Mouse (Mus musculus) cerebellum, postnatal 10 days (tissue): ENCODE measurements at regions not wholly inside any gene's neighbourhood (a gene's known extent, or its start where the extent isn't known, plus 50 kb on each side); places are given as distances from the start of the nearest gene placed in this dataset.
"Not testable (repeated sequence)": the region's sequence is repeated elsewhere in the genome, so short reads cannot be mapped to it uniquely, and the experiment has no call there.

Source experiments
- DNase-seq, 2 experiments: peaks; one replicate each; pipeline ENCODE4 v3.0.0; 2021; ENCODE audit warnings: mixed read lengths in 2 of 2

GRCm38 (mm10) chr9:82484341-82484740 lies 345.0 kb upstream of the Irak1bp1 start:
- DNase-seq: no peak

DNA sequence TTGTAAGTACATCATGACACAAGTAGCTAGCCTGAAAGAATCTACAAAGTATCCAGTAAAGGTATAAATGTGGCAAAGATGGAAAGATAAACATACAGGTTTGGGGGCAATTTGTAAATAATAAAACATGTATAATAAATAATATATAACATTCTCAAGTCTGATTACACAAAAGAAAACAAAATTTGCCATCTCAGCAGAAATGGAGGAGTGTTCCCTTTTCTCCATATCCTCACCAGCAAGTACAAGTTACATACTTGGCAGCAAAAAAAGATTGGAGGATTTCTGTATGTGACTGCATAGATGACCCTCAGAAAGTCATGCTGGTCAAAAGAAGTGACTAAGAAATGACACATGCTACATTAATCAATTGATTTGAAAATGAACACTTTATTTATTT lies 335.9 kb upstream of the Irak1bp1 start:
- no peak for DNase-seq

GRCm38 (mm10) chr9:82510014-82510413 lies 319.3 kb upstream of the Irak1bp1 start:
- DNase-seq: no peak

GRCm38 (mm10) chr9:82518993-82519392 lies 310.3 kb upstream of the Irak1bp1 start:
- DNase-seq: no peak

DNA sequence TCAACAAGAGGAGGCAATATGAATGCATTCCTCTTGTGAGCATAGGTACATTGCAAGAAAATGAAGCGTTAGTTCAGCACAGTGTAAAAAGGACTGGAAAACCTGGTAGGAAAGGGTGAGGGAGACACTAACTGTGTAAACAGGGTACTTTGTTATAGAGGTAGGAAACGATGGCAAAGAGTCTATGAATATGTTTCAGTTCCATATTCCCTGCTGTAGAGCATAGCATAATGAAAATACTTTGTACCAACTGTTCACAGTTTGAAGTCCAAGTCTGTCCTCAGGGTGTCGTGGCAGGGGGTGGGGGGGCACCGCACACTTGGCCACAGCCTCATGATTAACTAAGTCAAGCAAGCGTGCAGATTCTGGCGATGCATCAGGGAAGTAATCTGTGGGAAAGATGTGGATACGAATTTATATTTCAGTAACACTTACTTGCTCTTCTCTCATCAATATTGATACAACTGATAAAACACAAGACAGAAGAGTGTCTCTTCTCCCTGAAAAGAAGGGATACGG lies 301.4 kb upstream of the Irak1bp1 start:
- DNase-seq: peak; percentile 71 to 87

- DNase-seq: no peak
Measured at GRCm38 (mm10) chr9:82552726-82553125, 276.6 kb upstream of the Irak1bp1 start.

DNA sequence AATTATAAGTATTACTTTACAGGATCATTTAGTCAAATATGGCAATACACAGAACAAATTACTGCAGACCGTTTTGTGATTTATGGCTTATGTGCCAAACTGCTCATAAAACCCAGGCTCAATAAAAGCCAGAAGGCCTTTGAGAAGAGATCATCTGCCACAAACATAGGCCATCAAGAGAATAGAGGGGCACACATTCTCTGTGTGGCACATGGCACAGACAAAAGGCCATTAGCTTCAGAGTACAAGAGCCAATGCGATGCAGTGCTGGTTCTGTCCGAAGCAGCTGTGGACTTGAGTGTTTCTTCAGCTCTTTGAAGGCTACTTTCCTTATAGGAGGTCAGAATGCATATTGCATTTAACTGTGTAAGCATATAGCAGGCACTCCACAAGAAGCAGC lies 276.1 kb upstream of the Irak1bp1 start:
- no peak for DNase-seq

DNA sequence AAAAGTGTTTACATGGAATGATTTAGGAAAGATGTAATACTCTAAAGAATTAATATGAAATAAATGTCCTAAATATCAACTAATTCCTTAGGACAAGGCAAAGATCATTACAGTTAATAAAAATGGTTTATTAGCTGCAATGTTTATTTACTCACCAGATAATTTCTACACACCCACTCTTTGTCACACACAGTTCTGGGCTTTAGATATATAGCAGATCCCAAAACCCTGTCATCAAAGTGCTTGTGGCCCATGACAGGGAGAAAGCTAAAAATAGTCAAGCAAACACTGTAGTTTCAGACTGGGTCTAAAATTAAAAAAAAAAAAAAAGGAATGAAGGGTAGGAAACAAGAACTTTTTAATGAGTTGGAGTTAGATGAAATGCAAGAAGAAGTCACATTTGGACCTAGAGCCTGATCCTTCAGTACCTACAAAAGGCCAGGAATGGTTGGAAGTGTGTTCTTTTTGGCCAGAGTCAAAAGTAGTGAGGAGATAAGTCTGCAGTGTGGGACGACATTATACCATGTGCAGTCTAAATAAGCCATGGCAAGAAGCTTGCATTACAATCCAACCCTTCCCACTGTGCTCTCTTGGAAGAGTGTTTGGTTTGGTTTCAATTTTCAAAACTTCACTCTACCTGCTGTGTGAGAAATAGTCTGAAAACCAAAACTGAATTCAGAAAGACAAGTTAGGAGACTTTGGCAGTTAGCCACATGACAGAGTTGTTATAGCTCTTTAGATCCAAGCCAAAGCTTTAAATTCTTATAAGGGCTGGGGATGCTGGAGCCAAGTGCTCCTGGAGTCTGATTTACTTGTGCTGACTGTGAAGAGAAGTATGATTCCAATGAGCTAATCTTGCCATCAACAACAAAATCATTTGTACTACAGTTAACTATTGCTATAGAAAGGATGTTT lies 266.5 kb upstream of the Irak1bp1 start:
- no peak for DNase-seq

DNA sequence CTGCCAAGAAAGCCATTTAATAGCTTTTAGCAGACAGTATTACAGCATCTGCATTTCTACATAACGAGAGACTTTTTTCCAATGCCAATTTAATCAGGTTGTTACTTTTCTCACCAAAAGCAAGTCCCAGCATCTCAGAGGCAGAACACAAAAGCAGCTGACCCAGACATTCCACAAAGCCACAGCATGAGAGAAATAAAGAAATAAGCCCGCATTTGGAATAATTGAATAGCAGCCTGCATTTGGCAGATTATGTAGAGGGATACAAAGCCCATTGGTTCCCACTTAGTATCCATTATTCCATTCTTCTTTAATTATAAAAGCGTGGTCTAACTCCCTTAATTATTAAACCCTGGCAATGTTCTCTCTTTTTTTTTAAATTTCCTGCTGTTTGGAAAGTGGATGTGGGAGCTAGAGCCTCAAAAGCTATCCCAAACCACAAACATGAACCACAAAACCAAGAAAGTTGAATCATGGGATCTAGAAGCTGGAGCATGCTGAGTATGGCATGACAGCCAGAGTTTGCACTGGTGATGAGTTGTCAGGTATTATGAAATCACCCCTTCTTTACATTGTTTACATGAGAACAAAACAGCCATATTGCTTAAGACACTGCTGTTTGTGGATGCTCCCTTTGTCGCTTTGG lies 247.8 kb upstream of the Irak1bp1 start:
- DNase-seq: no peak

DNA sequence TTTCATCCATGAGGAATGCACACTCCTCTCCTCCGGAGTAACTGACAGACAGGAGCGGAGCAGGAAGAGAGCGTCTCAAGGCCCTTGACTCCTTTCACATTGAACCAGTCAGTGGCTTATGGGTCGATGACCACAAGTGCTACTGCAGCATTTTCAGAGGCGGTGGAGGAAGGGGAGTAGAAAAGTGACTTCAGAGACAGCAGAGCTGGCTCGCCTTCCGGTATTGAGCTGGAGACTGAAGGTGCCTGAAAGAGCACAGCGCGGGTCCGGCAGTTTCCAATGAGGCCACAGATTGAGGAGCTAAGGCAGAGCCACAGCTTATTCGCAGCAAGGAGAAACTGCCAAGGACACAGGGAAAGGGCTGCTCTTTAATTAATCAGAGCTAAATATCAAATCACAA lies 220.2 kb upstream of the Irak1bp1 start:
- peak; percentile 57 to 73 for DNase-seq

GRCm38 (mm10) chr9:82609946-82610345 lies 219.4 kb upstream of the Irak1bp1 start:
- peak; percentile 76 to 79 for DNase-seq

DNA sequence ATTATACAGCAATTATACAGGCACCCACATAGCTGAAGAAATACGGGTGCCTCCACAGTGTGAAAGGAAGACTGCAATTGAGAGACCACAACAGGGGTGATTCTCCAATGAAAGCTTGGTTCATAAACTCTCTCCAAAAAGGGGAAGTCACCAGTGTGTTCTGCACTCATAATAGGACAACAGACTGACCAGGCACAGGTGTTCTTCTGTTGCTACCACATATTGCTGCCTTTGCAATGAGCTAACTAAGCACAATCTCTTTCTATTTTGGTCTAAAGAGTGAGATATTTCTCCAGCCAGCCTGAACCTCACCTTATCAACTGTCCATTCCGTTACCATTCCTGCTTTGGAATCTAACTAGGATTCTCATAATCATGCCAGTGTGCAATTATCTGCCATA lies 216.8 kb upstream of the Irak1bp1 start:
- no peak for DNase-seq

- peak in 1 of 2 experiments; percentile 14 for DNase-seq
Measured at GRCm38 (mm10) chr9:82632411-82632810, 196.9 kb upstream of the Irak1bp1 start.

- no peak for DNase-seq
Measured at GRCm38 (mm10) chr9:82640277-82640676, 189.1 kb upstream of the Irak1bp1 start.

DNA sequence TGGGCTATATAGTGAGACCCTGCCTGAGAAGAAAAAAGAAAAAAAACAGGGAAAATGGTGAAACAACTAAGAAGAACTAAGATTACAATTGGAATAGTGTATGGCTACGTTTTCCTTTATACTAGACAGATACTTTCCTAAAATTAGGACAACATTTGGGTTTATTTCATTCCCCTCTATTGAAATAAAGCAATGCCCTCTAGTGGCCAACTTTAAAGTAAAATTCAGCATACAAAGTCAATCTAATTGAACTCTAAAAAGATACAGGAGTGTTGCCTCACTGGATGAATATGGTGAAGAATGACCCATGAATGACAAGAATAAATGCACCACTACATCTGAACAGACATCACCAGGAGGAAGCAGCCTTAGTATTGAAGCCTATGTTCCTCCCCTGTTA lies 185.4 kb upstream of the Irak1bp1 start:
- peak; percentile 9 to 73 for DNase-seq

DNA sequence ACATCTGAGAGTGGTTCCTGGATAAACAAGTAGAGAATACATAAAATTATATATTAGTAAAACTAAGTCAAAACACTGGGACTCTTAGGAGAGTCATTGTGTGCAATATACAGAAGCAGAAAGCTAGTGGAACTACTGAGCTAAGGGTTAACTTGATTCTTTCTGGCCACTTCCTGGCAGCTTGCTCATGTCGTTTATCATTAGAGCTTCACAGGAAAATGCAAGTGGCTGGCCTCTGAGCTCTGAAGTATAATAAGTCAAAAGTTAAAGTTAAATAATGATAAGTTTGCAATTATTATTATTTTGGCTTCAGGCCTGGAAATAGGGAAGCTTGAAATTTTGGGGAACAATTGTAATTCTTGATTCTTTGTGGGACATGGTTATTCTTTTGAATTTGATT lies 173.8 kb upstream of the Irak1bp1 start:
- not testable (repeated sequence) for DNase-seq

- DNase-seq: no peak
Measured at GRCm38 (mm10) chr9:82682196-82682595, 147.1 kb upstream of the Irak1bp1 start.

DNA sequence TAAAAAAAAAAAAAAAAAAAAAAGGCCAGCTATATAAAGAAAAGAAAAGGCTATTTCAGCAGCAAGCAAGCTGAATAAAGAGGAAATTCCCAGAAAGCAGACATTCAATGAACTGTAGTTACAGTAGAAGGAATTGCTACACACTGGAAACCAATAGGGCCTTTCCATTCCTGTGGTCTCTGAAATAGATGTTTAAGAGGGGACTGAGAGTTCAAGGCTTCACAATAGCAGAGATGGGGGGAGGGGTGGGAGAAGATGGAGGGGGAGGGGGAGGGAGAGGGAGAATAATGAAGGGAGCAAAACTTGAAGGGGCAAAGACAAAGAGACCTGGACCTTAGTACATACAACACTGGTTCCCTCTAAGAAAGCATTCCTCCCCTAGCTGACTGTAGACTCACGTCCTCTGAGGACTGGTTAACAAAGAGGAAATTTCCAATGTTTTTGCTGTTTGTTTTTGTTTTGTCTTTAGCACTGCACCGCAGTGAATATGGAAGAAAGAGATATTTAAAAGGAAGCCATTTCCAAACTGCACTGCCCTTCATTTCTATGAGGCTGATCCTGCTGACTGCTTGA lies 119.8 kb upstream of the Irak1bp1 start:
- DNase-seq: no peak

DNA sequence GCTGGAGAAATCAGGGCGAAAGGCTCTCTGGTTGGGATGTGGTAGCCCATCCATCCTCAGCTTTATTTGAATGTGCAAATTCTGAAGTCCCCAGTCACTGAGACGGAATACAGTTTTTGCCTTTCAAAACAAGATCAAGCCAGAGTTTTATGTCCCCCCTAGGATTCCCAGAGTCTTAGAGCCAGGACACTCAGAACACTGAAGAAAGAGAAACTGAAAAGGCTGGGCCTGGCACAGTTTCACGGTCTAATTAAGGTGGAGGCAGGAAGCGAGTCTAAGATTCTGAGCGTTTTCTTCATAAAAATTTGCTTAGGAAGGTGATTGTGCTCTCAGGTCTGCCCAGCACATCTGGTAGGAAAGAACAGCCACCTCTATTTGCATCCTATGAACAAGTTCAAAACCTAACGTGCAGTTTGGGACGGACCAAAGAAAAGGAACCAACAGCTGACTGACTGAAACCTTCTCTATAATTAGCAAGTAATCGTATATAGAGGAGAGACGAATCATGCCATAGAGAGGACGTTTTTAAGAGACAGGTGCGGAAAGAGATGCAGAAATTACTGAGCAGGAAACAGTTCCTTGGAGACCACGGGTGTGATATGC lies 119.2 kb upstream of the Irak1bp1 start:
- DNase-seq: no peak

- no peak for DNase-seq
Measured at GRCm38 (mm10) chr9:82710945-82711516, 118.3 kb upstream of the Irak1bp1 start.

GRCm38 (mm10) chr9:82712769-82713733 lies 116.3 kb upstream of the Irak1bp1 start:
- DNase-seq: no peak

DNA sequence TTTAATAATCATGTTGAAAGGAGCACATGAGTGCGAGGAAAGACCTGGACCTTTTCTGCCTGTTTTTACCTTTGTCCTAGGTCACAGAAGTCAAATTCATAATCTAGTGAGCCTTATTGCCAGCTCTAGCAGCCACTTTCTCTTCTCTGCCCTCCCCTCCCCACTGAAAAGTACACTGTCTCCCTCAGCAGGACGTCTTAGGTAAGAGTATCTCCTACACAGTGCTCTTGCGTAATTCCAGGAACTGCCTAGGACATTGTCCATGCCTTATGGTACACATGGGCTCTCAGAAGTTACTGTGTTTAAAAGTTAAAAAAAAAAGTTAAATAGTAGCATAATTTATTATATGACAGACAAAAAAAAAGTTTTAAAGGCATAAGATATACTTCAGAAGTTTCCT lies 100.7 kb upstream of the Irak1bp1 start:
- no peak for DNase-seq
